Mouse (Mus musculus): ENCODE results near the gene Tdp2.

Gene Tdp2

GRCm38 (mm10) chr13:24880208-24880607, 48.7 kb downstream of the Tdp2 start:
- in situ Hi-C loops (cut with MboI) = no loop called here

- in situ Hi-C loops (cut with MboI) = no loop called here
Observed at GRCm38 (mm10) chr13:24880704-24881103, 49.2 kb downstream of the Tdp2 start.

DNA sequence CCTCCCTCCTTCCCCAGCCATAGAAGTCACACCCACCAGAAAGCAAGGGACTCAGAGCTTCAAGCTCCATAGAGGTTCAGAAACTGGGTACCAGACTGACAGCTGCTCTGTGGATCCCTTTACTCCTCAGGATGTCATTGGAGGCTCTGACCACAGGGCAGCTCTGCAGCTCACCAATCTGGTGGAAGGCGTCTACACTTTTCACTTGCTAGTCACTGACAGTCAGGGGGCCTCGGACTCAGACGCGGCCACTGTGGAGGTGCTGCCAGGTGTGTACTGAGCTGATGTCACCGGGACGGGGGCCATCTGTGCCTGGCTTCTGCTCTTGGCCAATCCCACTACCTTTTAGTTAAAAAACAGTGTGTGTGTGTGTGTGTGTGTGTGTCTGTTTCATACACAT, 50.9 kb downstream of the Tdp2 start:
- in situ Hi-C loops (cut with MboI) = no loop called here

- in situ Hi-C loops (cut with MboI) = no loop called here
Observed at GRCm38 (mm10) chr13:24889554-24889953, 58.1 kb downstream of the Tdp2 start.
